Mouse (Mus musculus): ENCODE data around the gene Cpne6. TPM values are rescaled to one million over a fixed set of nuclear protein-coding genes. Genes with fewer than 3 reads are reported as not detected.

Cpne6 gene
- polyA plus RNA-seq, 1 experiment from 2014 or later, result 0.11 TPM

DNA sequence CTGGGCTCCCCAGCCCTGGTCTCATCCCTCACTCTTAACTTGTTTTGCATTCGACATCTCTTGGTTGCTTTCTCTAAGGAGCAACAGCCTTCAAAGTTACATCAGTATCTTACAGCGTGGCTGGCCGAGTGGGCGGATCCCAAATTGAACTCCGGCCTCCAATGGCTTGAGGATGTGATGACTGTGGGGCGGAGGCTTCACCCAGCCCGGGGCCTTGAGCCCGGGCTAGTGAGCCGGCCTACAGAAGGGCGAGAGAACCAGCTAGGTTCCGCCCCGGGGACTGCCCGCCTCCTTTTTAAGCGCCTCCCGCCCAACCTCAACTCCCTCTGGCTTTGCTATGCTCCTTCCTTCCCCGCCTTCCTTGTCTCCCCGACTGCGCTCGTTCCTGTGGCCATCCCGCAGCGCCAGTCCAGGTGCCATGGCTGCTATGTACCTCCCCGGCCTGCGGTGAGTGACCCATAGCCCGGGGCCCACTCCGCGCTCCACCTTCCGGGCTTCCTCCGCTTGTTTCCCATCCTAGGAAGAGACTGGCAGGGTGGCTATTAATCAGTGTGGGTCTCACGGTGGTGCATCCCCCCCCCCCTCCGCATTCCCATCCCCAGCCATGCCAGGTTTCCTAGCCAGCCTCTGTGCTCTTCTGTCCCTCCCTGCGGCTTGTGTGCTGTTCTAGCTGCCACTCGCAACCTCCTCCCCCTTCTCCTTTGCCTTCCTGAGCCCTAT, 30.0 kb downstream of the Cpne6 start, which contains the start of gene Pck2:
TSS of gene Pck2 (plus strand) at position 200 of the 720 bp plus-strand sequence.
- H3K9ac ChIP-seq, result peak within 1 kb of the TSS; percentile 62
- peak; percentile 96 for ATAC-seq (ENCODE audit: borderline replicate concordance, extremely low read depth, low FRiP score, low TSS enrichment)
- peaks cover 22% of the 10 kb centered on the region for H3K4me1 ChIP-seq
- H3K4me3 ChIP-seq, result peak within 1 kb of the TSS; percentile 73
- peaks cover 28% of the 10 kb centered on the region for H3K36me3 ChIP-seq
- no peaks in the 10 kb centered on the region for H3K9me3 ChIP-seq
- peak within 1 kb of the TSS; percentile 97 for H3K27ac ChIP-seq
- no peaks in the 10 kb centered on the region for H3K27me3 ChIP-seq
- peak within 1 kb of the TSS; percentile 80 for H3K4me2 ChIP-seq
- WGBS, result 0% methylated on average over 31 of the region's 32 CpGs

DNA sequence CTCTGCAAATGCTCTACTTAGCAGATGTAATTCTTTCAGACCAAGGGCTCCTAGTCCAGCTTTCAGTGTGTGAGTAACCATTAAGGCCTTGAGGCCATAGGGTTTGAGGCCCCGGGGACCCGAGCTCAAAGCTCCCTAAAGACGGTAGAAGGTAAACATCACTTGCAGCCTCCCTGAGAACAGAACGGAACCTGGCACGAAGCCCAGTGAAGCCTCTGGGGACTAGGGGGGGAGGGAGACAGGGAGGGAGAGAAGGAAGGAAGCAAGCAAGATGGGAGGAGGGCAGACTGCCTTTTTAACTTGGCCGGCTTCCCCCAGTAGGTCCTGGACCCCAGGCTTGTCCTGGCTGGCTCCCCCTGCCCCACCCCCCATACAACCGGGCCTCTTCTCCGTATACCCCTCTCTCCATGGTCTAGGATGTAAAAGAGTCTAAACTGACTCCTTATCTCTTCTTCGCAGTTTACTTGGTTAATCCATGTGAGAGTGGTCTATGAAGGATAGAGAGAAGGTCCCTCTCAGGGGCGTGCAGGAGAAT, 30.6 kb downstream of the Cpne6 start:
- Histone ChIP-seq H3K4me2 (peak overlapping the region; percentile 80), H3K4me1 (peaks cover 22% of the 10 kb centered on the region), H3K36me3 (peaks cover 33% of the 10 kb centered on the region), H3K9me3 (no peaks in the 10 kb centered on the region), H3K4me3 (peak overlapping the region; percentile 73), H3K27ac (peak overlapping the region; percentile 97), H3K27me3 (no peaks in the 10 kb centered on the region), H3K9ac (peak overlapping the region; percentile 62)
- ATAC-seq (ENCODE audit: borderline replicate concordance, extremely low read depth, low FRiP score, low TSS enrichment), result peak; percentile 76
- WGBS, result 1% methylated on average over 10 of the region's 10 CpGs

DNA sequence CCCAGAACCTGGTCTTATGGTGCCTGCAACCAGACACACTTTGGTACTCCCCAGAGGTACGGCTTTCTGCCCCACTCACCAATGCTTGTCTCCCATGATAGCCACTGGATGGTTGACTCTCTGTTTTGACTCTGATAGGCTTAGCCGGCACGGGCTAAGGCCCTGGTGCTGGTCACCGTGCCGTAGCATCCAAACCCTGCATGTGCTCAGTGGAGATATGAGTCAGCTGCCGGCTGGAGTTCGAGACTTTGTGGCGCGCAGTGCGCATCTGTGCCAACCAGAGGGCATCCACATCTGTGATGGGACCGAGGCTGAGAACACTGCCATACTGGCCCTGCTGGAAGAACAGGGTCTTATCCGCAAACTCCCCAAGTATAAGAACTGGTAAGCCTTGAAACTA, 32.0 kb downstream of the Cpne6 start:
- no peak overlapping the region for H3K27ac ChIP-seq
- no peak for ATAC-seq (ENCODE audit: borderline replicate concordance, extremely low read depth, low FRiP score, low TSS enrichment)
- H3K4me1 ChIP-seq, result peaks cover 22% of the 10 kb centered on the region
- no peak overlapping the region for H3K4me2 ChIP-seq
- no peaks in the 10 kb centered on the region for H3K9me3 ChIP-seq
- no peak overlapping the region for H3K9ac ChIP-seq
- H3K4me3 ChIP-seq, result no peak overlapping the region
- peaks cover 45% of the 10 kb centered on the region for H3K36me3 ChIP-seq
- H3K27me3 ChIP-seq, result no peaks in the 10 kb centered on the region
- 96% methylated on average over 12 of the region's 12 CpGs for WGBS

DNA sequence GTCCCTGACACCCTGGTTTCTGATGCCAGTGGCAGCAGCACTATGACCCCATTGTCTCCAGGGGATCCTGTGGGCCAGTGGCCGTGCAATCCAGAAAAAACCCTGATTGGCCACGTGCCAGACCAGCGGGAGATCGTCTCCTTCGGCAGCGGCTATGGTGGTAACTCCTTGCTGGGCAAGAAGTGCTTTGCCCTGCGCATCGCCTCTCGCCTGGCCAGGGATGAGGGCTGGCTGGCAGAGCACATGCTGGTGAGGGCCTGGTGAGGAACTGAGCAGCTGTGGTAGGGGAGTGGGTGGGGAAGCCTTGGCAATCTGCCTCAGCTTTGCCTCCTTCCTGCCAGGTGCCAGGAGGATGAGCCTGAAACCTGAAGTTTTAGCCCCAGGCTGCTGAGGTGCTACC, 34.1 kb downstream of the Cpne6 start:
- Histone ChIP-seq H3K4me2 (no peak overlapping the region), H3K4me3 (no peak overlapping the region), H3K36me3 (peaks cover 66% of the 10 kb centered on the region), H3K9ac (no peak overlapping the region), H3K4me1 (peaks cover 22% of the 10 kb centered on the region), H3K27ac (no peak overlapping the region), H3K9me3 (no peaks in the 10 kb centered on the region), H3K27me3 (no peaks in the 10 kb centered on the region)
- ATAC-seq (ENCODE audit: borderline replicate concordance, extremely low read depth, low FRiP score, low TSS enrichment), result no peak
- 62% methylated on average over 9 of the region's 9 CpGs for WGBS

DNA sequence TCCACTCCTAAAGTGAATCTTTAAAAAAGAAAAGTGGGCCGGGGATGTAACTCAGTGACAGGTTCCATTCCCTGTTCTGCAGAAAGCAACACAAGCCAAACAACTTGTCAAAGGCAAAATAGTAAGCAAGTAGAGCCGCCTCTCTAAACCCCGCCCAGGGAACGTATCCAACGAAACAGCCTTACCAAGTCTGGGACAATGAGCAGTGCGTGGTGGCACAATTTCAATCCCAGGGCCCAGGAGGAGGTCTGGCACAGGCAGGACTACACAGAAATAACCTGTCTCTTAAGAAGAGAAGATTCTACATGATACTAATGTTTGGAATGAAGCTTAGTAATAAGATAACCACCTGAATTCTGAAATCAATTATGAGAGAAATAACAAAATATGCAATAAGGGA, 39.9 kb downstream of the Cpne6 start:
- Histone ChIP-seq H3K4me1 (no peaks in the 10 kb centered on the region), H3K9ac (no peak overlapping the region), H3K27ac (no peak overlapping the region), H3K4me3 (no peak overlapping the region), H3K9me3 (no peaks in the 10 kb centered on the region), H3K27me3 (no peaks in the 10 kb centered on the region), H3K36me3 (peaks cover 48% of the 10 kb centered on the region), H3K4me2 (no peak overlapping the region)
- 88% methylated on average over 6 of the region's 6 CpGs for WGBS
- ATAC-seq (ENCODE audit: borderline replicate concordance, extremely low read depth, low FRiP score, low TSS enrichment), result no peak

DNA sequence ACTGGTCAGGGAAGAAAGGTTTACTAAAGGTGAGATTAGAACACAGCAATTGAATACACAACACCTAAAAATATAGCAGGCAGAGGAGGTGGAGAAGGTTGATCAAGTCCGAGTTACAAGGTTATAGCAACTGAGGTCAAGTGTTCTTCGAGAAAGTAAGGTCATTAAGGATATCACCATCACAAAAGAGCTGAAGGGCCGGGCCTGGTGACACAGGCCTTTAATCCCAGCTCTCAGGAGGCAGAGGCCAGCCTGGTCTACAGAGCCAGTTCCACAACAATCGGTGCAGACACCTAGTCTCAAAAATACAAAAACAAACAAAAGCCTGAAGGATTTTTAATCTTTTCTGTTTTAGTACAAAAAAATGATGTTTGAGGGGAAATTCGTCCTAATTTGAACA, 41.1 kb downstream of the Cpne6 start:
- no peak overlapping the region for H3K27ac ChIP-seq
- no peaks in the 10 kb centered on the region for H3K9me3 ChIP-seq
- H3K4me1 ChIP-seq, result no peaks in the 10 kb centered on the region
- ATAC-seq (ENCODE audit: borderline replicate concordance, extremely low read depth, low FRiP score, low TSS enrichment), result no peak
- no peaks in the 10 kb centered on the region for H3K27me3 ChIP-seq
- H3K9ac ChIP-seq, result no peak overlapping the region
- WGBS, result 64% methylated on average over 5 of the region's 5 CpGs
- H3K36me3 ChIP-seq, result peaks cover 38% of the 10 kb centered on the region
- H3K4me3 ChIP-seq, result no peak overlapping the region
- H3K4me2 ChIP-seq, result no peak overlapping the region

DNA sequence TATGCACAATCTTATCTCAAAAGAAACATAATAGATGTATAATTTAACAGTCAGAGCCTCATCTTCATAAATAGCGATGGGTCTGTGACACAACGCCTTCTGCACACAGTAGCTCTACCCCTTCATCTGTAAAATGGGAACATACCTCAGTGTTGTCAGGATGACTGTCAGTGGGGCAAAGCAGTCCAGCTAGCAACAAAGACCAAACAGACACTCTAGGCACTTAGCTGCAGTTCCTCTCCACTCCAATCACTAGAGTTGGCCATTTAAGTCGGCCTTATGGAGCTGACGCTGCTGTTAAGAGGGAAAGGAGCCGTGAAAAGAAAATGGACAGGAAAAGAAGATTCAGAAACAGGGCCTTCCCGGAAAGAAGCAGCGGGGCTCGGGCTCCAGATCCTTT, 41.5 kb downstream of the Cpne6 start:
- Histone ChIP-seq H3K4me2 (no peak overlapping the region), H3K9me3 (no peaks in the 10 kb centered on the region), H3K27ac (no peak overlapping the region), H3K4me3 (no peak overlapping the region), H3K27me3 (no peaks in the 10 kb centered on the region), H3K9ac (no peak overlapping the region), H3K4me1 (no peaks in the 10 kb centered on the region), H3K36me3 (peaks cover 34% of the 10 kb centered on the region)
- WGBS, result 88% methylated on average over 8 of the region's 8 CpGs
- no peak for ATAC-seq (ENCODE audit: borderline replicate concordance, extremely low read depth, low FRiP score, low TSS enrichment)

DNA sequence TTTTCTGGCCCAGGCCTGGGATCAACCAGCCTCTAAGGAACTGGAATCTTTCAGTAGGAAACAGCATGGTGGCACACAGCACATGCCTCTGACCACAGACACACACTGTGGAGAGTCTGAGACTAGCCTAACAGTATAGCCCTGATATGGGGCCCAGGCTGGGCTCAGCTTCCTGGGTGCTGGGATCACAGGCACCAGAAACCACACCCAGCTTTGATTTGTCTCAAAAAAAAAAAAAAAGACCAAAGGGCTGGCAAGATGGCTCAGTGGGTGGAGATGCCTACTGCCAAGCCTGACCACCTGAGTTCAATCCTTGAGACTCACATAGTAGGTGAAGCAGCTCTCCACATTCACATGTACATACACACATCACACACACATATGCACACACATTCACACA, 44.4 kb downstream of the Cpne6 start:
- Histone ChIP-seq H3K9ac (no peak overlapping the region), H3K9me3 (no peaks in the 10 kb centered on the region), H3K27me3 (no peaks in the 10 kb centered on the region), H3K4me1 (peaks cover 11% of the 10 kb centered on the region), H3K36me3 (peaks cover 7% of the 10 kb centered on the region; the same call in 1 of the 2 replicates), H3K4me3 (no peak overlapping the region), H3K27ac (no peak overlapping the region), H3K4me2 (no peak overlapping the region)
- ATAC-seq (ENCODE audit: borderline replicate concordance, extremely low read depth, low FRiP score, low TSS enrichment), result no peak

DNA sequence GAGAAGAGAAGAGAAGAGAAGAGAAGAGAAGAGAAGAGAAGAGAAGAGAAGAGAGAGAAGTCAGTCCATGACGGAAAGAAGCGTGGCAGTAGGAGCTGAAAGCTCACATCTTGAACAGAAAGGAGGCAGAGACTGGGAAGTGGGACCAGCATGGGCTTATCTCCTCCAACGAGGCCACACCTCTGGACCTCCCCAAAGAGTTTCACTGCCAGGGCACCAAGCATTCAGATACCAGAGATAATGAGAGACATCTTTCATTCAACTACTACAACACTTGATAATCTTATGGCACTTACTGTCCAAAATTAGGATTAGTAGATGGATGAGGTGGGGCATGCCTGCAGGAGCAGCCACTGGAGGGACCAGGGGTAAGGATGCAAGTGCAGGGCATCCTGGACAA, 45.5 kb downstream of the Cpne6 start:
- 65% methylated on average over 3 of the region's 3 CpGs for WGBS
- H3K27me3 ChIP-seq, result no peaks in the 10 kb centered on the region
- no peak overlapping the region for H3K4me3 ChIP-seq
- H3K36me3 ChIP-seq, result no peaks in the 10 kb centered on the region
- no peaks in the 10 kb centered on the region for H3K9me3 ChIP-seq
- ATAC-seq (ENCODE audit: borderline replicate concordance, extremely low read depth, low FRiP score, low TSS enrichment), result no peak
- H3K27ac ChIP-seq, result no peak overlapping the region
- H3K4me2 ChIP-seq, result no peak overlapping the region
- H3K9ac ChIP-seq, result no peak overlapping the region
- peaks cover 11% of the 10 kb centered on the region for H3K4me1 ChIP-seq

DNA sequence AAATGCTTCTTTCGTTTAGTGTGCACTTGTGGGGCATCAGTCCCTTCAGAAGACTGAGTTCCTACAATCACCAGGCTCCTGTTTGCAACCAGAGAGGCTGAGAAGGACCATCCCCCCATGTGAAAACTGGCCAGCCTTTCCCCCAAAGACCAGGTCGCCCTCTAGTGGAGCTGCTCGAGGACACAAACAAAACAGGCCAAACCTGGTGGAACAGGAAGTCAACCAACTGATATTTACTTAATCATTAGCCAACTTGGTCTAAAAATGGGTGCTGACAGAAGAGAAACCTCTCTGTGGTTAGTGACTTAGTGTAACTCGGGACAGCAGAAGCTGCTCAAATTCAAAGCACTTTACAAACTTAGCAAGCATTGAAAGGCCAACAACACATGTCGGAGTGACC, 46.8 kb downstream of the Cpne6 start:
- H3K4me2 ChIP-seq, result no peak overlapping the region
- 18% methylated on average over 5 of the region's 5 CpGs for WGBS
- H3K27me3 ChIP-seq, result no peaks in the 10 kb centered on the region
- H3K9me3 ChIP-seq, result no peaks in the 10 kb centered on the region
- peaks cover 22% of the 10 kb centered on the region for H3K4me1 ChIP-seq
- H3K9ac ChIP-seq, result no peak overlapping the region
- H3K36me3 ChIP-seq, result no peaks in the 10 kb centered on the region
- H3K27ac ChIP-seq, result peak overlapping the region; percentile 41; the same call in 1 of the 2 replicates
- ATAC-seq (ENCODE audit: borderline replicate concordance, extremely low read depth, low FRiP score, low TSS enrichment), result no peak
- no peak overlapping the region for H3K4me3 ChIP-seq

DNA sequence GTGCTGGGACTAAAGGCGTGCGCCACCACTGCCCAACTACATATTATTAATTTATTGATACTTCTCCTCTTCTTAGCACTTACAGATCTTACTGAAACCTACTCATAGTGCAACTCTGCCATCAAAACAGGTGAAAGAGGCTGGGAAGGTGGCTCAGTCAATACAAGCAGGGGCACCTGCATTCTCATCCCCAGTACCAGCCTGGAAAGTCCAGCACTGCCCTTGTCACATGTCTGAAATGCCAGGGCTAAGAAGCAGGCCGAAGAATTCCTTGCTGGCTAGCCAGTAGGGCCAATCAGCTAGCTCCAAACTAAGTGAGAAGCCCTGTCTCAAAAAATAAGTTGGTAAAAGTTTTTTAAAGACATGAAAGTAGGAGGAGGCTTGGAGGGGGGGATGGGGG, 47.3 kb downstream of the Cpne6 start:
- Histone ChIP-seq H3K4me3 (no peak overlapping the region), H3K9ac (no peak overlapping the region), H3K4me1 (peaks cover 25% of the 10 kb centered on the region), H3K27me3 (no peaks in the 10 kb centered on the region), H3K27ac (peak overlapping the region; percentile 41; the same call in 1 of the 2 replicates), H3K4me2 (no peak overlapping the region), H3K9me3 (no peaks in the 10 kb centered on the region), H3K36me3 (no peaks in the 10 kb centered on the region)
- WGBS, result 77% methylated on average over 3 of the region's 3 CpGs
- no peak for ATAC-seq (ENCODE audit: borderline replicate concordance, extremely low read depth, low FRiP score, low TSS enrichment)

DNA sequence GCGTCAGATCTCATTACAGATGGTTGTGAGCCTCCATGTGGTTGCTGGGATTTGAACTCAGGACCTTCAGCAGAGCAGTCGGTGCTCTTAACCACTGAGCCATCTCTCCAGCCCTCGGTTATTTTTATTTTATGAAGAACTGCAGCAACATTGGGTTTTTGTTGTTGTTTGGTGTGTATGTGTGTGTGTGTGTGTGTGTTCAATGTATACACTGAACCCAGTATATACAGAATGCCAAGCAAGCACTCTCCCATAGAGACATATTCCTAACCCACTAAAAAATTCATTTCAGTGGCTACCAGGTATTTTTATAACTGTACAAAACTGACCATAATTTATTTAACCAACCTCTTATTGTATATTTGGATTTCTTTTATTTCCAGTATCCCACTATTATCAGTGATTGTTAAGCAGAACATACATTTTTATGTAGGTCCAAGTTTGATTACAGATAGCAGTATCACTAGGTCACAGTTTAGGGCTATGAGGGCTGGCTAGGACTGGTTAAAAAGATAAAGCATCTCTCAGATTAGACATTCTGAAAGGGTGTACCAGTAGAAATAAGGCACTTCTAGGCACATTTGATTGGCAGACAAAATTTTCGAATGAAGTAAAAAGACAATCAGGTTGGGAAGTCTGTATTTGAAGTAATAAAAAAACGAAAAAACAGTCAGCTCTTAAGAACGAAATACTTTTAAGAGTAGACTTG, 48.6 kb downstream of the Cpne6 start:
- Histone ChIP-seq H3K4me3 (peak overlapping the region; percentile 79), H3K4me1 (peaks cover 25% of the 10 kb centered on the region), H3K9ac (peak overlapping the region; percentile 32; the same call in 1 of the 2 replicates), H3K9me3 (no peaks in the 10 kb centered on the region), H3K27me3 (no peaks in the 10 kb centered on the region), H3K36me3 (peaks cover 2% of the 10 kb centered on the region; the same call in 1 of the 2 replicates), H3K27ac (no peak overlapping the region), H3K4me2 (peak overlapping the region; percentile 70)
- WGBS, result 47% methylated on average over 6 of the region's 6 CpGs
- no peak for ATAC-seq (ENCODE audit: borderline replicate concordance, extremely low read depth, low FRiP score, low TSS enrichment)
